10 mouse cellular contexts compared by ENCODE assay signal in the genomic region with DNA sequence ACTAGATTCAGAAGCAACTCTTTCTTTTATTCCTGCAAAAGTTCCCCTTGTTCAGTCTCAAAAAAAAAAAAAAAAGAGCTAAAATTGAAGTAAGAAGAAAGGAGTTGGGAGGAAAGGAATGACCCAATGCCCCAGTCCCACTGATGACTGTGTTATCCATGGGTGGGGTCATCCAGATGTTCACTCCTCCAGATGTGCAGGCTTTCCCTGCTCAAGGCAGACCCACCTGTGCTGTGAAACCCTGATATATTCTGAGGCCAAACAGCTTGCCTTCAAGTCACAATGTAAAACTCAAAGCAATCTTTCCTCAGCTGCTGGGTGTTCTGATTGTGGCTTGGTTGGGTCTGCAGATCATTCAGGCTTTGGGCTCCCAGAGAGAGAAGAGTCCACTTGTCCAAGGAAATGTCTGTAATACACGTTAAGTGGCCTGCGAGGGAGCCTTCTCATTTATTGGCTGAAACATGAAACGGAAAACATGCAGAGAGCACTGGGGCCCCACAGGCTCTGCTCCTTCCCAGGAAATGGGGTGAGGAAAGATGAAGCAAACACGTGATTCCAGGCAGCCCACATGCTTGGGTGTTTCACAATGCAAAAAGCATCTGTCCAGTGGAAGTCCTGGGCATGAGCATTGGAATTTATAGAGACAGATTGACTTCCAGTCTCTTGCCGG.
DNase-seq lines count a peak whose midpoint lies in the region; TF ChIP-seq lines count a peak whose summit lies in the region.
"Had no signal": no experiment of that assay in that cellular context is flagged by ENCODE, and none has a peak within 500 bp of the region (broad histone marks: within the 10 kb centered on the region; RNA-seq: fewer than 3 reads in every experiment).

No protein-coding gene starts in this region.

- no peak overlapping the region for H3K4me3 ChIP-seq in bone marrow macrophage, adult 2 months (ENCODE audit: insufficient read depth, low read length)
- H3K4me3 ChIP-seq: megakaryocyte, embryonic 14.5 days had no signal

- H3K4me1 ChIP-seq in bone marrow macrophage, adult 2 months (ENCODE audit: control insufficient read depth, insufficient read depth, low read length) = peaks cover 44% of the 10 kb centered on the region

- DNase-seq in gastrocnemius, adult 18-20 months (ENCODE audit: low spot score) = peak; percentile 37
- DNase-seq in gastrocnemius, postnatal 10 days = no peak
- DNase-seq in heart, adult 9 months (ENCODE audit: low spot score in 2 of 2) = peak; percentile 52 to 72
- peak; percentile 33 for DNase-seq in lung, postnatal 14 days
- DNase-seq in urinary bladder, postnatal 4 days (ENCODE audit: low spot score in 2 of 2) = no peak
- no peak for DNase-seq in layer of hippocampus, adult 18-20 months (ENCODE audit: low spot score in 2 of 2)
- no peak for DNase-seq in right cerebral cortex, adult 18-20 months
- DNase-seq: retina, postnatal 1 day had no signal

- no peak for TF ChIP-seq POLR2A in bone marrow macrophage, adult 2 months (IDR thresholded peaks at IDR 0.05; ENCODE audit: borderline replicate concordance, low read depth, low read length)

- no peak for TF ChIP-seq CTCF in bone marrow macrophage, adult 2 months (IDR thresholded peaks at IDR 0.05; ENCODE audit: low read depth, low read length)

- H3K27ac ChIP-seq in bone marrow macrophage, adult 2 months (ENCODE audit: insufficient read depth, low read depth, low read length) = peak overlapping the region; percentile 97

Comparison
In these comparisons a context has a peak if more than half of its experiments do, and no peak if none do; other contexts are left out.
1. DNase-seq: peak in gastrocnemius, adult 18-20 months (single experiment), heart, adult 9 months (2 of 2) and lung, postnatal 14 days (single experiment); none in gastrocnemius, postnatal 10 days (single experiment), urinary bladder, postnatal 4 days (0 of 2), layer of hippocampus, adult 18-20 months (0 of 2) and right cerebral cortex, adult 18-20 months (single experiment).